Mouse (Mus musculus) heart, embryonic 10.5 days (tissue): ENCODE data around the gene Sept7. TPM values are rescaled to one million over a fixed set of nuclear protein-coding genes. Genes with fewer than 3 reads are reported as not detected.
"Not testable (repeated sequence)": the region's sequence is repeated elsewhere in the genome, so short reads cannot be mapped to it uniquely, and the experiment has no call there.

Experiments used
- DNase-seq: peaks from one replicate; pipeline ENCODE4 v3.0.0-alpha.2; 2017; ENCODE audit warnings: low spot score
- H3K27ac ChIP-seq: fragments of 300-500 bp; sonication (generic); 2 replicates; pipeline ENCODE4 v1.5.1; 2016; ENCODE audit warnings: mild to moderate bottlenecking
- H3K27me3 ChIP-seq: fragments of 300-500 bp; sonication (generic); 2 replicates; pipeline ENCODE4 v1.6.1; 2016; ENCODE audit warnings: mild to moderate bottlenecking; ENCODE audit not compliant: poor library complexity, insufficient read depth, severe bottlenecking
- H3K36me3 ChIP-seq: fragments of 300-500 bp; sonication (generic); 2 replicates; pipeline ENCODE4 v1.6.1; 2016; ENCODE audit warnings: mild to moderate bottlenecking, moderate library complexity
- H3K4me1 ChIP-seq: fragments of 300-500 bp; sonication (generic); 2 replicates; pipeline ENCODE4 v1.6.1; 2016; ENCODE audit warnings: mild to moderate bottlenecking
- H3K4me3 ChIP-seq: fragments of 300-500 bp; sonication (generic); 2 replicates; pipeline ENCODE4 v1.5.1; 2016; ENCODE audit warnings: mild to moderate bottlenecking, moderate library complexity
- H3K9me3 ChIP-seq: fragments of 300-500 bp; sonication (generic); 2 replicates; pipeline ENCODE4 v1.6.1; 2016; ENCODE audit warnings: mild to moderate bottlenecking, moderate library complexity
- WGBS: fragments of 180-500 bp; shearing (Covaris S2); methylation state at CpG from one replicate; pipeline ENCODE4 v1.1.7; 2016; 5-methylcytosine and 5-hydroxymethylcytosine counted together
- polyA plus RNA-seq: library from polyadenylated mRNA; unstranded; fragments of >200 nt; fragmentation: Nextera tagmentation; extraction: Ambion mirVana; gene quantifications from 2 replicates; pipeline ENCODE4 v1.2.1, GENCODE M21; 2016

The Sept7 gene
- polyA plus RNA-seq, 1 experiment from 2014 or later: 291 TPM

DNA sequence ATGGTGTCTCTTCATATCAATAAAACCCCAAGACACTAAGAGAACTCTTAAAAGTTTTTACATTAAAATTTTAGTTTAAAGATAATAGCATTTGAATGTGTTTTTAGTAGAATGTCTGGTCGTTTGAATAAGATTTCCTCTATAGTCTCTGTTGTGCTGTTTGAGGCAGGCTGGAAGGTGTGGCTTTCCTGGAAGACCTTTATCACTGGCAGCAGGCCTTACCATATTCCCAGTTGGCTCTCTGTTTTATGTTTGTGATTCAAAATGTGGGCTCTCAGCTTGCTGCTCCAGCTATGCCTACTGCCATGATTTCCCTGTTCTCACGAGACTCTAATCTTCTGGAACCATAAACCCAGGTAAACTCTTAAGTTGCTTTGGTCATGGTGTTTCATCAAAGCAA, 15.3 kb downstream of the Sept7 start:
- Histone ChIP-seq H3K9me3 (no peaks in the 10 kb centered on the region), H3K4me3 (no peak overlapping the region), H3K27ac (no peak overlapping the region), H3K27me3 (no peaks in the 10 kb centered on the region), H3K36me3 (peaks cover 43% of the 10 kb centered on the region), H3K4me1 (no peaks in the 10 kb centered on the region)
- no peak for DNase-seq
- WGBS: 67% methylated on average over 2 of the region's 2 CpGs

DNA sequence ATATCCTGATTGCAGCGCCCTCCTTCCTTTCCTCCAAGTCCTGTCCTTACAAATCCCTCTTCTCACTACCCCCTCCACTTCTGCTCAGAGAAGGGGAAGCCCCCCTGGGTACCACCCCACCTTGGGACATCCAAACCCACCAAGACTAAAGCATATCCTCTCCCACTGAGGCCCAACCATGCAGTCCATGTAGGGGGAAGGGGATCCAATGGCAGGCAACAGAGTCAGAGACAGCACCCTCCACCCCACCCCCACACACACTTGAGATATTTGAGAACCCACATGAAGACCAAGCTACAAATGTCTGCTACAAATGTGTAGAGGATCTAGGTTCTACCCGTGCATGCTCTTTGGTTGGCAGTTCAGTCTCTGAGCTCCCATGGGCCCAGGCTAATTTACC, 19.7 kb downstream of the Sept7 start:
- Histone ChIP-seq H3K27me3 (no peaks in the 10 kb centered on the region), H3K36me3 (peaks cover 30% of the 10 kb centered on the region)
- WGBS: 84% methylated on average over 2 of the region's 2 CpGs

DNA sequence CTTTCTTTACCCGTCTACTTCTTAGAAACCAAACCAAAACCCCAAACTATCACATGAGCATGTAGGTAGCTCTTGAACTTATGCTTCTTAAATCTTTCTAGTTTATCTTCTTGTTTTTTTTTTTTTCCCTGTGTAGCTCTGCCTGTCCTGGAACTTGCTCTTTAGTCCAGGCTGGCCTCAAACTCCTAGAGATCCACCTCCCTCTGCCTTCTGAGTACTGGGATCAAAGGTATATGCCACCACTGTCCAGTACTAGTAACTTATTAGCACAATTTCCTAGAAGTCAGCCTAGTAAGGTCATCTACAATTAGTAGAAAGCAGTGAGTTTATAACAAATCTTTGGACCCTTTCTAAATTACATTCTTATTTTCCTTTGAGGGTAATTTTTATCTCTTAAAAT, 37.6 kb downstream of the Sept7 start:
- H3K9me3 ChIP-seq: no peaks in the 10 kb centered on the region
- H3K27me3 ChIP-seq: no peaks in the 10 kb centered on the region
- H3K36me3 ChIP-seq: peaks cover 43% of the 10 kb centered on the region
- WGBS: 81% methylated on average over 1 of the region's 1 CpGs
- H3K27ac ChIP-seq: no peak overlapping the region
- H3K4me3 ChIP-seq: no peak overlapping the region
- no peaks in the 10 kb centered on the region for H3K4me1 ChIP-seq
- no peak for DNase-seq

More for the DNA sequence above, 19.7 kb downstream of the Sept7 start:
- no peaks in the 10 kb centered on the region for H3K9me3 ChIP-seq
- no peak overlapping the region for H3K27ac ChIP-seq
- no peak for DNase-seq
- no peaks in the 10 kb centered on the region for H3K4me1 ChIP-seq
- no peak overlapping the region for H3K4me3 ChIP-seq

DNA sequence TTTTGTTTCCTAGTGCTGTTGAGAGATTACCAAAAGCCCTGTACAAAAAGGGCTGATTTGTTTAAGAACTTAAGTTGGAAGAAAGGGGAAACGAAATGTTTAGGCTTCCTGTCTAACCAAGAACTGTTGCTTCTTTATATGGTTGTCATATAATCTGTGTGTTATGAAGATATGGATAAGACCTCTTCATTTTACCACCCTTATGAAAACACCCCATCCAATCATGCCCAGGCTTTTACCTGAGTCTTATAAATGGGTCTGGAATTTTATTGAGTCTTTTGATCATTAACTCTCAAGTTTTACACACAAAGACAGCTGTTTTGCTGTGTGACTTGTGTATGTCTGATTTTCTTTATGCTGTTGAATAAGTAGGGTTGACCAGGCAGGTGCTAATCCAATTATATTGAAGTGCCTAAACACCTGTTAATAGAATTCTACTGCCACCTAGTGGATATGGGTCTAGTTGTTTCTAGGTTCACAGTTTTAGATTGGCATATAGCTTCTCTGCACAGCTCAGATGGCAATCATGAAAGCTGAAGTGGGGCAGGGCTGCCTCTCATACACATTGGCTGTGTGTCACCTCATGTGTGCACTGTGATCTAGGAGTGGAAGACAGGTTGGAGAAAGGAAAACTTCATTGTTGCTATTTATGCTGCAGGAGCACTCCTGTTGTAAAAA, 57.4 kb downstream of the Sept7 start:
- peaks cover 36% of the 10 kb centered on the region for H3K36me3 ChIP-seq
- H3K4me1 ChIP-seq: no peaks in the 10 kb centered on the region
- no peak for DNase-seq
- WGBS: 71% methylated on average over 1 of the region's 1 CpGs
- H3K9me3 ChIP-seq: no peaks in the 10 kb centered on the region
- H3K27ac ChIP-seq: no peak overlapping the region
- H3K4me3 ChIP-seq: no peak overlapping the region
- no peaks in the 10 kb centered on the region for H3K27me3 ChIP-seq

DNA sequence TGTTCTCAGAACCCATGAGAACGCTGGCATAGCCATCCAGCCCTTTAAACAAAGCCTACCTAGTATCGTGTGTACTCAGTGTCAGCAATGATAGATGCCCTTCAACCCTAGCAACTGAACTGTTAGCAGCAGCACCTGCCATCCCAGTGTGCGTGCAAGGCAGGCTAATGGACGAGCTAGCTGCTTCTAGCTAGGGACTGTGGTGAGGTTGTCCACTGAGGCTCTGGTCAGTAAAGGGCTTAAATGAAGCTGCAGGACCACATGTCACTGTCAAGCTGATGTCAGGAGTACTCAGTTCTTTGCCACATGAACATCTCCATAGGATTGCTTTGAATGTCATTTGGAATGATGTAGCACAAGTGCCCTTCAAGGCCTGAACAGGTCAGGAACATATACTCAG, 62.1 kb downstream of the Sept7 start:
- Histone ChIP-seq H3K27me3 (no peaks in the 10 kb centered on the region), H3K27ac (no peak overlapping the region), H3K4me3 (no peak overlapping the region), H3K4me1 (no peaks in the 10 kb centered on the region), H3K9me3 (no peaks in the 10 kb centered on the region), H3K36me3 (0 out of 2 replicates have a peak, but pooled peaks cover 5% of the 10 kb centered on the region)
- 90% methylated on average over 4 of the region's 4 CpGs for WGBS
- no peak for DNase-seq

DNA sequence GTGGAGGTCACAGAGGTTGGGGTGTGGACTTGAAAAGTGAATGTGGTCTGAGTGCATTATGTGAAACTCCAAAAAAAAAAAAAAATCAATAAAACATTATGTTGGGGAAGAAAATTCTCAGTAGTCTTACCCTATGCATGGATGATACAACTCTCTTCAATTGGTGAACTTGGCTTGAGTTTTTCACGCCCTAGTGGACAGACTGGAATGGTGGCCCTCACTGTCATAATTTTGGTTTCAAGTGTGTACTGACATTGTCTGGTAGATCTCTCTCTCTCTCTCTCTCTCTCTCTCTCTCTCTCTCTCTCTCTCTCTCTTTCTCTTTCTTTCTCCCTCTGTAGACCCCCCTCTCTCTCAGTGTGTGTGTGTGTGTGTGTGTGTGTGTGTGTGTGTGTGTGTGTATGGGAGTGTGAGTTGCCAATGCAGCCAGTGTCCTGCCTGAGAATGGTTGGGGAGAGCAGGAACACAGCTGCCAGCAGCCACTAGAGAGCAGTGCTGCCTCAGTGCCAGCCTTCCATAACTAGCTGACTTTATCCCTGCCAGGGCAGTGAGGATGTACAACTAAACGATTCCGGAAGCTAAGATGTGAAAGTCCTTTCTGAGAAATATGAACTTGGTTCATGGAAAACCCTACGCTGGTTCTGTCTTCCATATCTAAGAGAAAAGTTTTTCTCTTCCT, 65.7 kb downstream of the Sept7 start:
- DNase-seq: no peak
- H3K27ac ChIP-seq: no peak overlapping the region
- H3K36me3 ChIP-seq: 0 out of 2 replicates have a peak, but pooled peaks cover 1% of the 10 kb centered on the region
- H3K4me3 ChIP-seq: no peak overlapping the region
- no peaks in the 10 kb centered on the region for H3K27me3 ChIP-seq
- no peaks in the 10 kb centered on the region for H3K9me3 ChIP-seq
- peaks cover 6% of the 10 kb centered on the region for H3K4me1 ChIP-seq
- WGBS: 59% methylated on average over 4 of the region's 4 CpGs

DNA sequence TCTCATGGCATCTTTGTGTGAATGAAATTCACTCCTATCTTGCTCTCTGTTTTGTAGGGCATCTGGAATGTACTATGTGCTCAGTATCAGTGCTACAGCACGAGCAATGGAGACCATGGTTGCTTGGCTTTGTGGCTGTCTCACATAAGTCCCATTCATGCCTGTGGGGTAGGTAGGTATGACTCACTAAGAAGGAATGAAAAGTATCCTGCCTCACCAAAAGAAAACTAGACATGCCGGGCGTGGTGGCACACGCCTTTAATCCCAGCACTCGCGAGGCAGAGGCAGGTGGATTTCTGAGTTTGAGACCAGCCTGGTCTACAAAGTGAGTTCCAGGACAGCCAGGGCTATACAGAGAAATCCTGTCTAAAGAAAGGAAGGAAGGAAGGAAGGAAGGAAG, 67.4 kb downstream of the Sept7 start:
- not testable (repeated sequence) for H3K27me3 ChIP-seq, H3K9me3 ChIP-seq, DNase-seq, H3K27ac ChIP-seq, H3K4me3 ChIP-seq, H3K36me3 ChIP-seq, H3K4me1 ChIP-seq
- 82% methylated on average over 6 of the region's 6 CpGs for WGBS

DNA sequence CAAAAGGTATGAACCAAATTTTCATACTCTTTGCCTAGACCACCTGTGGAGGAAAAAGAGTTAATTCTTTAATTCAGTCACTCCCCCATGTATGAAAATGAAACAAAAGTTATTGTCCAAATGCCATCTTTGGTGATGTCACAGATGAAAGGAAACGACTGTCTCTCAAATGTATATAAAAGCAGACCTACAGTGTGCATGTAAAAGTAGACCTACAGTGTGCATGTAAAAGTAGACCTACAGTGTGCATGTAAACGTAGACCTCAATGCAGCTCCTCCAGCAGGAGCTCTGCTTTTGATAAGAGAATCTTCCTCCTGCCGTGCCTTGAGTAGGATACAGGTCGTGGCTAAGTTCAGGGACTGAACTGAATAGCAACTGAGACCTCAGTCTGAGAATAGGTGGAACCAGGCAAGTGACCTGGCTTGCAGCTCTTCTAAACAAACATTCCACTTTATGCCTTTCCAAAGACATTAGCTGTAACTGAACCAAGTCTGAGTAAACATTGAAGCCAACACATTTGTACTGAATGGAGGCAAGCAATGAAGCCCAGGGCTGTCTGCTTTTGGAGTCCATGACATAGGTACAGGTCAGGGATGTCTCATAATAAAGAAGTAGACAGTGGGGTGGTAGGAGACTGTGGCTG, 75.6 kb downstream of the Sept7 start:
- no peak for DNase-seq
- H3K4me1 ChIP-seq: no peaks in the 10 kb centered on the region
- H3K36me3 ChIP-seq: no peaks in the 10 kb centered on the region
- WGBS: 78% methylated on average over 4 of the region's 4 CpGs
- H3K9me3 ChIP-seq: no peaks in the 10 kb centered on the region
- no peak overlapping the region for H3K27ac ChIP-seq
- no peaks in the 10 kb centered on the region for H3K27me3 ChIP-seq
- no peak overlapping the region for H3K4me3 ChIP-seq

DNA sequence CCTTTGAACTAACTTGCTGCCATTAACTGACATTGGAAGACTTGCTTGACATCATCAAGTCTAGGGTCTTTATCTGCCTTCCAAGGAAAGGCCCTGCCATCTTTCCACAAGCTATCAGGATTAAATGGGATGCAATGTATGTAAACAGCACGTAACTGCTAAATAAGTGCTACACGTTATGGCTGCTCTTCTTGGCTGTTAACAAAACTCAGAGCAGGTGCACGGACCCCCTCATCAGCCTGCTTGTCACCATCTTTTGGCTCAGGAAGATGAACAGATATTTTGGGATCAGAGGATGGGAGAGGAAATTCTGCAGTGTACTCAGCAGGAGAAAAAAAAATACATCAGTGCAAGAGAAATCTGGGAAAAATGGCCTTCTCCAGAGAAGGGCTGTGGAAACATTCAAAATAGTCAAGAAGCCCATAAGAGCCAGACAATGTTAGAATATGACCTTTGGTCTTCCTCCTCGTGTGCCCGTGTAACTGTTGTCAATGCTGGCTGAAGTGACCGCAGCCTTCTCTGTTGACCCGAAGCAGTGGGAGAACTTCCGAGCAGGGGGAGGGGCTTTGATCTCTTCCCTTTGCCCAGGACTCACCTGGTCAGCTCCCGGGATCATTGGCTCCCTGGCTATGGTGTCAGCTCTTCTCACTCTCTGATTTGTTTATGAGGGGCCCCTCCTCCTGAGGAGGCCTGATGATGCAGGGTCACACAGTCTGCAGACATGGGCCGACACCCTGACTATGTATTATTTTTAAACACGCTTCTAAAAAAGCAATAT, 76.9 kb downstream of the Sept7 start:
- no peaks in the 10 kb centered on the region for H3K27me3 ChIP-seq
- 70% methylated on average over 11 of the region's 11 CpGs for WGBS
- no peak for DNase-seq
- H3K36me3 ChIP-seq: no peaks in the 10 kb centered on the region
- no peak overlapping the region for H3K27ac ChIP-seq
- H3K4me1 ChIP-seq: no peaks in the 10 kb centered on the region
- H3K9me3 ChIP-seq: no peaks in the 10 kb centered on the region
- no peak overlapping the region for H3K4me3 ChIP-seq

DNA sequence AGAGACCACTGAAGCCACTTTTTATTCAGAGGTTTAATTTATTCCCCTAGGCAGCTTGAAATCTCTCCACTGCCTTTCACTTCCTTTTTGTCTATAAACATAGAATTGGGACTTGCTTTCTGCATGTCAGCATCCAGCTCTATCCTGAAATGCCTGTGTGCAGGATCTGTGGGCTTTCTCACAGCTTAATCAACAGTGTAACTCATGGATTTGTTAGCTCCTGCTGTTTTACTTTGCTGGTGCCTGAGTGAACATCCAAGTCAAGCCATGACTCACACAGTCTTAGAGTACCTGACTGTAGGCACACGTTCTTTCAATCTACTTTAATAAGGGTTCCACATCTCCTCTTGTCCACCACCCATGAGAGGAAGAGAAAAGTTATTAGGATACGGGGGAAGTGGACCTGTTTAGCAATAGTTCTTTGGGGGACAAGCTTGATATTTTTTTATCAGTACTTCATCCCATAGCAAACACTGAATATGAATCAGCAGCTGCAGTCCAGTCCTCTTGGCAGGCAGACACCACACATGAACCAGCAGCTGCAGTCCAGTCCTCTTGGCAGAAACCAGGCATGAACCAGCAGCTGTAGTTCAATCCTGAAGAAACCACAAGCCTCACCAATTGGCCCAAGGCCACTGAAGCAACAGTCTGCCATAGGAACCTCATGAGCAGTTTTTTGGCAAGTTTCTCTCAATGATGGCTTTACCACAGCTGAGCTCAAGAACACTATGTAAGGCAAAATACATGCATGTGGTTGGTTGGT, 85.4 kb downstream of the Sept7 start:
- peak; percentile 46 for DNase-seq
- Histone ChIP-seq H3K27ac (no peak overlapping the region), H3K9me3 (no peaks in the 10 kb centered on the region), H3K4me1 (peaks cover 4% of the 10 kb centered on the region; the same call in 1 of the 2 replicates), H3K36me3 (no peaks in the 10 kb centered on the region), H3K27me3 (no peaks in the 10 kb centered on the region), H3K4me3 (no peak overlapping the region)
- WGBS: 88% methylated on average over 2 of the region's 2 CpGs

DNA sequence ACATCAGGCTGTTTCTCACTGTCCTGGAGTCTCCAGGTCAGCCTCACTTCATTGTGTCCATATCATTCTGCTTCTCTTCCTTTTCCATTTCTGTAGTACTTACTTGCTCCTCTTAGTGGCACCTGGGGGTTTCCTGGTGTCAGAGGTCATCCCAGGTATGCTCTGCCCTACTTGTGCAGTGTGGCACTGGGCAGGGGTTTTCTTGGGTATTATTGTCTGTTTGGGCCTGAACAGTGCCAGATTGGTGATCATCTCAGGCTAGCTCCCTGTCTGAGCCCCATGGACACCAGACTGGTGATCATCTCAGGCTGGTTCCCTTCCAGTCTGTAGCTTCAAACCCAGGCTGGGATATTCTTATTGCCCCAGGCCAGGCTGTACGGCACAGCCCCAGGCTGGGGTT, 88.2 kb downstream of the Sept7 start:
- H3K9me3 ChIP-seq: no peaks in the 10 kb centered on the region
- no peaks in the 10 kb centered on the region for H3K27me3 ChIP-seq
- peak; percentile 69 for DNase-seq
- WGBS: 45% methylated on average over 1 of the region's 1 CpGs
- no peaks in the 10 kb centered on the region for H3K4me1 ChIP-seq
- H3K27ac ChIP-seq: no peak overlapping the region
- no peaks in the 10 kb centered on the region for H3K36me3 ChIP-seq
- no peak overlapping the region for H3K4me3 ChIP-seq

DNA sequence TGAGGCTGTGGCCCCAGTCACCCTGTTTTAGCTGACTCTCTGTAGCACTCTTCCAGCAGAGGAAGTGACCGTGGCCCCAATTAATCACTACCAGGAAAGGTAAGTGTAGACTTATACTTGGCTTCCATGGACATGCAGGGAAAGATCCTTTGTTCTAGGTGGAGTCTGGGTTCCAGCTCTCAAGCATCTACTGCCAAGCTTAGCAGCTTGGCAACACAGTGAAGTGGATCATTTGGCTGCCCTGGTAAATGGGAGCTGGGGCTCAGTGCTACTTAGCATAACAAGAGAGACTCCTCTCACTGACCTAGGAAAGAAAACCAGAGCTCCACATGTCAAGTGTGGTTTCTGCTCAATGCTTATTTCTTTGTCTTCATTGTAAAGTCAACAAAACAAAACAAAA, 101.5 kb downstream of the Sept7 start:
- no peak for DNase-seq
- H3K27me3 ChIP-seq: no peaks in the 10 kb centered on the region
- no peaks in the 10 kb centered on the region for H3K4me1 ChIP-seq
- H3K27ac ChIP-seq: no peak overlapping the region
- no peaks in the 10 kb centered on the region for H3K9me3 ChIP-seq
- no peak overlapping the region for H3K4me3 ChIP-seq
- 92% methylated on average over 1 of the region's 1 CpGs for WGBS
- H3K36me3 ChIP-seq: no peaks in the 10 kb centered on the region
